Mouse (Mus musculus) stomach, embryonic 15.5 days (tissue): ENCODE measurements around the gene Mog. TPM values are rescaled to one million over a fixed set of nuclear protein-coding genes. Genes with fewer than 3 reads are reported as not detected.

Experiments used
- ATAC-seq: fragments of 200-750 bp; cut with Nextera tagmentation; 2 replicates; pipeline ENCODE4 v1.8.0; 2017; ENCODE audit warnings: low read depth, moderate number of reproducible peaks, moderate TSS enrichment; ENCODE audit not compliant: insufficient read depth, low FRiP score
- H3K27ac ChIP-seq: fragments of 300-500 bp; sonication (generic); 2 replicates; pipeline ENCODE4 v1.5.1; 2015; ENCODE audit warnings: mild to moderate bottlenecking, inconsistent platforms
- H3K27me3 ChIP-seq: fragments of 300-500 bp; sonication (generic); replicated peaks from 2 replicates; pipeline ENCODE4 v1.6.1; 2015; ENCODE audit warnings: inconsistent platforms
- H3K36me3 ChIP-seq: fragments of 300-500 bp; sonication (generic); 2 replicates; pipeline ENCODE4 v1.6.1; 2015; ENCODE audit warnings: inconsistent platforms
- H3K4me1 ChIP-seq: fragments of 300-500 bp; sonication (generic); 2 replicates; pipeline ENCODE4 v1.6.1; 2015; ENCODE audit warnings: inconsistent platforms
- H3K4me2 ChIP-seq: fragments of 300-500 bp; sonication (generic); 2 replicates; pipeline ENCODE4 v1.6.1; 2015; ENCODE audit warnings: mild to moderate bottlenecking, inconsistent platforms
- H3K4me3 ChIP-seq: fragments of 300-500 bp; sonication (generic); replicated peaks from 2 replicates; pipeline ENCODE4 v1.5.1; 2015; ENCODE audit warnings: inconsistent platforms
- H3K9ac ChIP-seq: fragments of 300-500 bp; sonication (generic); 2 replicates; pipeline ENCODE4 v1.6.1; 2015; ENCODE audit warnings: inconsistent platforms
- H3K9me3 ChIP-seq: fragments of 300-500 bp; sonication (generic); 2 replicates; pipeline ENCODE4 v1.6.1; 2016; ENCODE audit warnings: inconsistent platforms
- WGBS: fragments of 180-500 bp; shearing (Covaris S2); methylation state at CpG from one replicate; pipeline ENCODE4 v1.1.7; 2015; 5-methylcytosine and 5-hydroxymethylcytosine counted together
- polyA plus RNA-seq: library from polyadenylated mRNA; unstranded; fragments of >200 nt; fragmentation: Nextera tagmentation; extraction: Ambion mirVana; gene quantifications from 2 replicates; pipeline ENCODE4 v1.2.1, GENCODE M21; 2015

Gene Mog
- 0.10 and 0.13 TPM in 2 replicates for polyA plus RNA-seq

- no peaks in the 10 kb centered on the region for H3K36me3 ChIP-seq
- H3K27ac ChIP-seq, result no peak within 1 kb of the TSS
- no peak within 1 kb of the TSS for H3K4me3 ChIP-seq
- H3K4me2 ChIP-seq, result no peak within 1 kb of the TSS
- no peak for ATAC-seq
- no peak within 1 kb of the TSS for H3K9ac ChIP-seq
- no peaks in the 10 kb centered on the region for H3K4me1 ChIP-seq
- WGBS, result 65% methylated on average over 9 of the region's 9 CpGs
- no peaks in the 10 kb centered on the region for H3K27me3 ChIP-seq
- no peaks in the 10 kb centered on the region for H3K9me3 ChIP-seq
Observed at GRCm38 (mm10) chr17:37022628-37023576, at the start of gene Mog. Gene Mog (minus strand): TSS chr17:37023398.

- Histone ChIP-seq H3K9ac (no peak overlapping the region), H3K4me3 (no peak overlapping the region), H3K9me3 (no peaks in the 10 kb centered on the region), H3K27ac (no peak overlapping the region), H3K4me1 (no peaks in the 10 kb centered on the region), H3K4me2 (no peak overlapping the region), H3K27me3 (no peaks in the 10 kb centered on the region), H3K36me3 (peaks cover 15% of the 10 kb centered on the region)
- ATAC-seq, result no peak
- 66% methylated on average over 11 of the region's 11 CpGs for WGBS
Observed at GRCm38 (mm10) chr17:37072730-37073276, 49.6 kb upstream of the Mog start.

- ATAC-seq, result no peak
- Histone ChIP-seq H3K36me3 (peaks cover 15% of the 10 kb centered on the region), H3K9ac (no peak overlapping the region), H3K4me3 (no peak overlapping the region), H3K27ac (no peak overlapping the region), H3K4me1 (no peaks in the 10 kb centered on the region), H3K9me3 (no peaks in the 10 kb centered on the region), H3K27me3 (no peaks in the 10 kb centered on the region), H3K4me2 (no peak overlapping the region)
- 80% methylated on average over 12 of the region's 12 CpGs for WGBS
Observed at GRCm38 (mm10) chr17:37072080-37072729, 49.0 kb upstream of the Mog start.

GRCm38 (mm10) chr17:37070121-37070520 lies 46.9 kb upstream of the Mog start:
- Histone ChIP-seq H3K4me1 (no peaks in the 10 kb centered on the region), H3K4me3 (no peak overlapping the region), H3K27me3 (no peaks in the 10 kb centered on the region), H3K4me2 (no peak overlapping the region), H3K9ac (no peak overlapping the region), H3K36me3 (peaks cover 21% of the 10 kb centered on the region), H3K9me3 (no peaks in the 10 kb centered on the region), H3K27ac (no peak overlapping the region)
- 89% methylated on average over 8 of the region's 8 CpGs for whole genome bisulfite sequencing
- no peak for ATAC-seq

GRCm38 (mm10) chr17:37067861-37068260 lies 44.7 kb upstream of the Mog start:
- no peaks in the 10 kb centered on the region for H3K9me3 ChIP-seq
- H3K4me2 ChIP-seq, result no peak overlapping the region
- no peaks in the 10 kb centered on the region for H3K27me3 ChIP-seq
- H3K4me3 ChIP-seq, result no peak overlapping the region
- no peak for ATAC-seq
- H3K9ac ChIP-seq, result no peak overlapping the region
- H3K36me3 ChIP-seq, result peaks cover 28% of the 10 kb centered on the region
- WGBS, result 86% methylated on average over 1 of the region's 1 CpGs
- H3K4me1 ChIP-seq, result no peaks in the 10 kb centered on the region
- H3K27ac ChIP-seq, result no peak overlapping the region

GRCm38 (mm10) chr17:37065993-37066392 lies 42.8 kb upstream of the Mog start:
- Histone ChIP-seq H3K4me3 (no peak overlapping the region), H3K4me2 (no peak overlapping the region), H3K4me1 (no peaks in the 10 kb centered on the region), H3K36me3 (peaks cover 34% of the 10 kb centered on the region; the same call in 1 of the 2 replicates), H3K27ac (no peak overlapping the region), H3K27me3 (no peaks in the 10 kb centered on the region), H3K9me3 (no peaks in the 10 kb centered on the region), H3K9ac (no peak overlapping the region)
- WGBS, result 99% methylated on average over 2 of the region's 2 CpGs
- ATAC-seq, result no peak

- no peaks in the 10 kb centered on the region for H3K9me3 ChIP-seq
- no peaks in the 10 kb centered on the region for H3K4me1 ChIP-seq
- no peak for ATAC-seq
- no peak overlapping the region for H3K4me2 ChIP-seq
- H3K9ac ChIP-seq, result no peak overlapping the region
- no peaks in the 10 kb centered on the region for H3K27me3 ChIP-seq
- H3K4me3 ChIP-seq, result no peak overlapping the region
- no peak overlapping the region for H3K27ac ChIP-seq
- WGBS, result 83% methylated on average over 11 of the region's 11 CpGs
- H3K36me3 ChIP-seq, result peaks cover 24% of the 10 kb centered on the region; the same call in 1 of the 2 replicates
Observed at GRCm38 (mm10) chr17:37063686-37064495, 40.7 kb upstream of the Mog start.

GRCm38 (mm10) chr17:37063063-37063462 lies 39.9 kb upstream of the Mog start:
- H3K4me1 ChIP-seq, result no peaks in the 10 kb centered on the region
- H3K9me3 ChIP-seq, result no peaks in the 10 kb centered on the region
- no peak for ATAC-seq
- no peaks in the 10 kb centered on the region for H3K27me3 ChIP-seq
- no peak overlapping the region for H3K4me2 ChIP-seq
- WGBS, result 76% methylated on average over 10 of the region's 10 CpGs
- H3K36me3 ChIP-seq, result peaks cover 26% of the 10 kb centered on the region; the same call in 1 of the 2 replicates
- no peak overlapping the region for H3K4me3 ChIP-seq
- no peak overlapping the region for H3K9ac ChIP-seq
- H3K27ac ChIP-seq, result no peak overlapping the region

GRCm38 (mm10) chr17:37062101-37062641 lies 39.0 kb upstream of the Mog start:
- Histone ChIP-seq H3K27me3 (no peaks in the 10 kb centered on the region), H3K4me1 (no peaks in the 10 kb centered on the region), H3K36me3 (peaks cover 25% of the 10 kb centered on the region; the same call in 1 of the 2 replicates), H3K9me3 (no peaks in the 10 kb centered on the region), H3K9ac (no peak overlapping the region), H3K27ac (no peak overlapping the region), H3K4me3 (no peak overlapping the region), H3K4me2 (no peak overlapping the region)
- ATAC-seq, result no peak
- WGBS, result 75% methylated on average over 10 of the region's 10 CpGs

- WGBS, result 83% methylated on average over 3 of the region's 3 CpGs
- Histone ChIP-seq H3K36me3 (peaks cover 29% of the 10 kb centered on the region), H3K9ac (no peak overlapping the region), H3K9me3 (no peaks in the 10 kb centered on the region), H3K4me1 (no peaks in the 10 kb centered on the region), H3K27ac (no peak overlapping the region), H3K4me3 (no peak overlapping the region), H3K4me2 (no peak overlapping the region), H3K27me3 (no peaks in the 10 kb centered on the region)
- ATAC-seq, result no peak
Observed at GRCm38 (mm10) chr17:37061435-37061834, 38.2 kb upstream of the Mog start.

- peaks cover 20% of the 10 kb centered on the region for H3K36me3 ChIP-seq
- no peak overlapping the region for H3K9ac ChIP-seq
- H3K27ac ChIP-seq, result no peak overlapping the region
- no peak overlapping the region for H3K4me2 ChIP-seq
- WGBS, result 89% methylated on average over 6 of the region's 6 CpGs
- H3K4me1 ChIP-seq, result no peaks in the 10 kb centered on the region
- ATAC-seq, result no peak
- H3K4me3 ChIP-seq, result no peak overlapping the region
- no peaks in the 10 kb centered on the region for H3K27me3 ChIP-seq
- no peaks in the 10 kb centered on the region for H3K9me3 ChIP-seq
Observed at GRCm38 (mm10) chr17:37056957-37057356, 33.8 kb upstream of the Mog start.
